Mouse (Mus musculus) lung, adult 2 months (tissue): ENCODE measurements around the gene Alox5ap.
A peak's percentile ranks its signal among the peaks of the same experiment; 100 is the strongest.

Experiments used
- CTCF ChIP-seq: fragments of 200-500 bp; IDR thresholded peaks from 2 replicates; pipeline ENCODE4 v1.5.1; 2011; ENCODE audit warnings: mild to moderate bottlenecking, low read length, control low read depth; ENCODE audit not compliant: insufficient read depth
- POLR2A ChIP-seq: fragments of 200-500 bp; IDR thresholded peaks from 2 replicates; pipeline ENCODE4 v1.6.1; 2011; ENCODE audit warnings: low read depth, mild to moderate bottlenecking, control low read depth, low read length, borderline replicate concordance; ENCODE audit errors: extremely low read depth

GRCm38 (mm10) chr5:149320534-149321482, 56.2 kb downstream of the Alox5ap start:
- TF ChIP-seq CTCF (no peak), POLR2A (peak; percentile 19; the same call in 1 of the 2 replicates)
